Mouse (Mus musculus) CH12.LX (cell line): ENCODE results near the gene Med22.

ENCODE experiments used
- CTCF ChIP-seq, 2 experiments: IDR thresholded peaks in 1 of 2; conservative IDR thresholded peaks in 1 of 2; 2 replicates each; pipeline ENCODE4 v1.5.1; 2011 to 2012; ENCODE audit warnings: low read depth in 2 of 2, low read length in 2 of 2, improper control_type of control experiment in 1 of 2, inconsistent platforms in 1 of 2, mild to moderate bottlenecking in 1 of 2, moderate library complexity in 1 of 2
- EP300 ChIP-seq: IDR thresholded peaks from 2 replicates; pipeline ENCODE4 v1.6.1; 2011; ENCODE audit warnings: low read length, improper control_type of control experiment

GRCm38 (mm10) chr2:26920190-26920855, 9.8 kb upstream of the Med22 start:
- TF ChIP-seq CTCF (conservative IDR thresholded peaks at IDR 0.05 in 1 of 2, IDR thresholded peaks at IDR 0.05 in 1 of 2; ENCODE audit: low read depth in 2 of 2, low read length in 2 of 2) (no peak), EP300 (no peak)
